Mouse (Mus musculus): ENCODE measurements around the gene Cldn3.

Cldn3 gene

DNA sequence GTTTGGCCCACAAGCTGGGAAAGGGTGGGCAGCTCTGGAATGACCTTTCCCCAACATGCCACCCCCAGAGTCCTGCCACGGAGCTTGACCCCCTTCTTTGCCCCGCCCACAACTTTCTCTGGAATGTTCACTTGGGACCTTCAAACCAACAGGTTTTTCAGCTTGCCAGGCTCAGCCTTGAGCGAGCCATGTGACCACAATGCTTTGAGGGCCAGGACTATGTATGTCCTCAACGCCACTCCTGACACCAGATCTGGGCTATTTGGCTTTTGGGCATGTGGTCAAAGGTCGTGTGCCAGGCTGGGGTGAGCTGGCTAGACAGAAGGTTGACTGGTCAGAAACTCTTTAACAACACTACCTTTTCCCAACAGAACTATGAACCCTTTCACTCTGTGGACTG lies 16.1 kb downstream of the Cldn3 start:
- in situ Hi-C loops (cut with MboI, MseI): no loop called here

- in situ Hi-C loops (cut with MboI, MseI): no loop called here
These were observed 22.0 kb downstream of the Cldn3 start for GRCm38 (mm10) chr5:135007802-135008571.

- in situ Hi-C loops (cut with MboI, MseI): no loop called here
These were observed 22.9 kb downstream of the Cldn3 start, which contains the start of gene Abhd11 for GRCm38 (mm10) chr5:135008671-135009589. TSS of gene Abhd11 (plus strand) at chr5:135009152.

- in situ Hi-C loops (cut with MboI, MseI): no loop called here
These were observed 23.7 kb downstream of the Cldn3 start for GRCm38 (mm10) chr5:135009590-135010319.

- in situ Hi-C loops (cut with MboI, MseI): no loop called here
These were observed 24.3 kb downstream of the Cldn3 start for GRCm38 (mm10) chr5:135010320-135010709.

DNA sequence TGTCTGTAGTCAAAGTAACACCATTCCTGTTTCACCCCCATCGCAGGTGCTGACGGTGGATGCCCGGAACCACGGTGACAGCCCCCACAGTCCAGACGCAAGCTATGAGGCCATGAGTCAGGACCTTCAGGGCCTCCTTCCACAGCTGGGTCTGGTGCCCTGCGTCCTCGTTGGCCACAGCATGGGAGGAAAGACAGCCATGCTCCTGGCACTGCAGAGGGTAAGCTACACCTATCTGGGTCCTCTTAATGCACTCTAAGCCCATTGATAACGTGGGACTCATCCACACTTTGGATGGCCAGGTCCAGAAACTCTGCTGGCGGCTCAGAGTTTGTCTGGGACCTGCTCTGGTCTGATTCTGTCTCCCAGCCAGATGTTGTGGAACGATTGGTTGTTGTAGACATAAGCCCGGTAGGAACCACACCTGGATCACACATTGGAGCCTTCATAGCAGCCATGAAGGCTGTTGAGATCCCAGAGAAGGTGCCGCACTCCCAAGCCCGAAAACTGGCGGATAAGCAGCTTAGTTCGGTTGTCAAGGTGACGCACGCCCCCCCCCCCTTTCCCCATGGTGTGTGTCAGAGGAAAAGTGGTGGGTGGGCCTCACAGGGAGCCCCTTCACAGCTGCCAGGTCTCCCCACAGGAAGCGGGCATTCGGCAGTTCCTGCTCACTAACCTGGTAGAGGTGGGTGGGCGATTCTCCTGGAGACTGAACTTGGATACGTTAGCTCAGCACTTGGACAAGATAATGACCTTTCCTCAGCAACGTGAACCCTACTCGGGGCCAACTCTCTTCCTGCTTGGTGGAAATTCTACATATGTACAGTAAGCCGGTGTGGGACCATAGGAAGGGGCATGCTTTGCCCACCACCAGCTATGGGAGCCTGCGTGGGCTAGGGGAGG lies 25.1 kb downstream of the Cldn3 start:
- in situ Hi-C loops (cut with MboI, MseI): no loop called here

DNA sequence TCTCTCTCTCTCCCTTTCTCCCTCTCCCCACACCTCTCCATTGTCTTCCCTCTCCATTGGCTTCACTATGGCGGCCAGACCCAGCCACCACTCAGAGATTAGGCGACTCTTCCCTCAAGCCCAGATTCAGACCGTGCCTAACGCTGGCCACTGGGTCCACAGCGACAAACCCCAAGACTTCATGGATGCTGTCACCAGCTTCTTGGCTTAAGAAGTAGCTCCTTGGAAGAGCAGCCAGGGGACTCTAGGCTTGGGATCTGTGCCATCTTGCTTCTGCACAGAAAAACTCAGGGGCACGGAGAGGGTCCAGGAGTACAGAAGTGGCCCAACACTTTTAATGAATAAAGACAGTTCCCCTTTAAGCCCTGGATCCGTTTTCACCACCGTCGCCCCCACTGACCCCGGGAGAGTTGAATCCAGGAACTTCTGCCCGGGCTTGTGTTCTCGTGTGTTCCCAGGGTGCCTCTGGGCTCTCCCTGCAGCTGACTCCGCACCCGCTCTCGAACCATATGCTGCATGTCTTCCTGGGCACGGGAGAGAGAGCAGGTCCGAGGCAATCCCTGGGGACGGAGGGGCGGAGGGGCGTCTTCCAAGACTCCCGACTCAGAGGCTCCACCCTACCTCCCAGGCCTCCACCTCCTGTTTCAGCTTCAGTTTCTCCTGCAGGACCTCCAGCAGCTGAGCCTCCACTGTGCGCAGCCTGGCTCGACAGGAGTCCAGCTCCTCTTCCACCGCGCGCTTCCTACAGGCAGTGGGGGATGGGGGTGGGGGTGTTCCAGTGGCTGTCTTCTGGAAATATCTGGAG lies 26.0 kb downstream of the Cldn3 start:
- in situ Hi-C loops (cut with MboI, MseI): no loop called here

DNA sequence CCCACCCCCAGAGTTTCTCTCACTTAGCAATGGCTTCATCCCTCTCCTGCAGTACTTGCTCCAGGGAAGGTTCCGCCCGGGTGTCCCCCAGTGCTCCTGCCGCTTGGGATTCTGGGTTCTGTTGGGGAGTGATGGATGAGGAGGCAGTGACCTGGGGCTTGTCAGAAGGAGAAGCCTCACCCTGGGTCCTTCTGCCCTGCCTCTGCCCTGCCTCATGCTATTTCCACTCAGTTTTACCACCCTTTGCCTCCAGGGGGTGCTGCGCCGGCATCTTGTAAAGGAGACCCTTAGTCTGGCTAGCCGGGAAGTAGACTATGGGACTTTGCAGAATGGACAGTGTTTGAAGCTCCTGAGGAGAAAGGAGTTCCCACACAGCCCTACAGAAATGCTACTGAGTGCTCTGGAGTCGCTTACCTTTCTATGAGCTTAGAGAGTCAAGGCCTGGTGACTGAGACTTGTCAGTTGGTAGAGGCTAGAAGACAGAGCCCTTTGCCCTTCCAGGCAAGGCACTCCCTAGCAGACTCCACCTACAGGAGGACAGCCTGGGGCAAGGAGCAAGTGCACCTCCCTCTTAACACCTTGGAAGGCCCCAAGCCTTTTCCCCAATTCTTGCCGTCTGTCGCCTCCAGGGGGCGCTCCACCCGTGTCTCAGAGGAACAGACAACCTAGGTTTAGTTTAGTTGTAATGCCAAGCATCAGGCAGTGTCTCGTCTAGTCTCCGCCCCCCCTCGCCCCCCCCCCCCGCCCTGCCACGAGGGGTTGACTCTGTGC lies 26.8 kb downstream of the Cldn3 start:
- in situ Hi-C loops (cut with MboI, MseI): no loop called here

DNA sequence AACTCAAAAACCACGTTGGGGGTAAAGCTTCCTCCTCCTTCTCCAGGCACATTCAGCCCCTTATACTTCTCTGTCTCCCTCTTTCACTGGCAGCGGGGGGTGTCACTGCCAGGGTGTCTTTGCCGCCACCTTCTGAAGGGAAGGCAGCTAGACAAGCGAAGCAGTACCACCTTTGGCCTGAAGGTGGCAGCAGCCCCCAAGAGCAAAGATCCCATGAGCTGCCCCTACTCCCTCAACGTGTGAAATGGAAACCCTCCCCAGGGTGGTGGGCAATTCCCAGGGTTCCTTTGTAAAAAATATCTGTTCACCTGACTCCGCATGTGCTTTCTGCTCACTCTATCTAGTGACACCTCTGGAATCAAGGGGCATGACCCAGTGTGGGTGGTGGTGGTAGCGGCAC lies 29.5 kb downstream of the Cldn3 start:
- in situ Hi-C loops (cut with MboI, MseI): no loop called here

DNA sequence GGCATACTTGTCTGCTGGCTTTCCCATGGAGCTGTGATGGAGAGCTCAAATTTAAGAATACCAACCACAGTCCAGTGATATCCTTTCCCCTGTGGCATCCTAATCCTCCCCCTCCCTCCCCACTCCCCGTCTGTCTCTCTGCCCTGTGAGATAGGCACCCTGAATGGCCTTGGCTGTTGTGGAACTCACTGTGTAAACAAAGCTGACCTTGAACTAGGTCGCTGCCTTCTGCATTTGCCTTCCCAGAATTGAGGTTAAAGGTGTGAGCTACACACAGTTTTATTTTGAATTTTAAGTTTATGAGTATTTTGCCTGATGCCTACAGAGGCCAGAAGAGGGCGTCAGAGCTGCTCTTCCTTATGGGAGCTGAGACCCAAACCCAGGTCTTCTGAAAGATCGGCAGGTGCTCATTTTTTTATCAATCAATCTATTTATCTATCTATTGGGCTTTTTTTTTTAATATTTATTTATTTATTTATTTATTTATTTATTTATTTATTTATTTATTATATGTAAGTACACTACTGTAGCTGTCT lies 30.3 kb downstream of the Cldn3 start:
- in situ Hi-C loops (cut with MboI, MseI): no loop called here

GRCm38 (mm10) chr5:135021814-135022213 lies 35.8 kb downstream of the Cldn3 start:
- in situ Hi-C loops (cut with MboI, MseI): loop anchor here (5.0 kb wide), 1 partner anchor 85 kb away; no protein-coding TSS in a partner anchor

DNA sequence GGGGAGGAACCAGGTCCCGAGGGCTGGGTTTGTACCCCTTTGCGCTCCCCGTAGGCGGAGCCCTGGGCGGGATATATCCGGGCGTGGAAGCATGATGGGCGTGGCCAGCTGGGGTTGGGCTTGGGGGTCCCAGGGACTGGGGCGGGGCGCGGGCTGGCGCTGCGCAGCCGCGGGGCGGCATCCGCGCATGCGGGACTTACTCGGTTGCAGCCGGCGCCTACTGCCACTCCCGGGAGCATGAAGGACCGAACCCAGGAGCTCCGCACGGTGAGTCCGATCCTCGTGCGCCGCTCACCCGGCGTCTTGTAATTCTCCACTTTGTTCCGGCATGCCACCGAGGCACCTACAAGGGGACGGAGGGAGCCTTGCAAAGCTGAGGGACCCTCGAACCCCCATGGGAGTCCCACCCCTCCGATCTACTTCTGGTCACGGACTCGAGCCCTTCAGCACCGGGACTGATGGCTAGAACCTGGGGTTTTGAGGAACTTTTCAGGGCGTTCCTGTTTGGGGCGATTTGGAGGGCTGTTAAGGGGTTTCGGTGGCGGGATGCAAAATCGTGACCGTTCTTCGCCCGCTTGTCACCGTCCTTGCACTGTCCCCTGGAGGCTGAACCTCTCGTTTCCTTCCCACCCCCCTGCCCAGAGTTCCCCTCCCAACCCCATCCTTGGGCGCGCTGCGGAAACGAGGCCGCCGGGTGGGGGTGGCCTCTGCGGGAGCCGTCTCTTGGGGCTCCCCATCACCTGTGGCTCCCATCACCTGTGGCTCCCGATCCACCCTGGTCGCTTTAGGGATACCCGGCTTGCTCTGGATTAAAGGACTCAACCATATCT lies 37.5 kb downstream of the Cldn3 start, which contains the start of gene Stx1a:
Gene Stx1a (plus strand): TSS at position 139 of the 830 bp plus-strand sequence.
- in situ Hi-C loops (cut with MboI, MseI): loop anchor here (5.0 kb wide), 1 partner anchor 84 kb away; no protein-coding TSS in a partner anchor

DNA sequence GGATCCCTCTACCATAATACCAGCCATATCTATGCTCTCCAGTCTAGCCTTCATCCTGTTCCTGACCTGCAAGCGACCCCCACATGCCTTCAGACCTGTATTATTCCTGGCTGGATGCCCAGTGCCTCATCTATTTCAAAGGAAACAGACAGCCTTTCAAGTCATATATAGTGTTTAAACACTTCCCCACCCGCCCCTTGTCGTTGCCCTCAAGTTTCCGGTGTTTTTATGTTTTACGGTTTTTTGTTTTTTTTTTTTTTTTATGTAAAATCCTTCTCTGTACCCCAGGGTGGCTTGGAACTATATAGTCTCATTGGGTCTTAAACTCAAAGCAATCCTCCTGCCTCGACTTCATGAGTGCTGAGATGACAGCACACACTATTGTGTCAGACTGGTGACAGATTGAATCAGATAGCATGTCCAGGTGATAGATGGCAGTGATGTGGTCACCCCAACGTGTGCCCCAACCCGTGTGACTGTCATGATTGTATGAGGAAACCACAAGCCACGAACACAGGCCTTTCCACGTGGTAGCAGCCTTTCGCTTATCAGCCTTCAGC lies 38.7 kb downstream of the Cldn3 start:
- in situ Hi-C loops (cut with MboI, MseI): loop anchor here (5.0 kb wide), 1 partner anchor 83 kb away; no protein-coding TSS in a partner anchor

DNA sequence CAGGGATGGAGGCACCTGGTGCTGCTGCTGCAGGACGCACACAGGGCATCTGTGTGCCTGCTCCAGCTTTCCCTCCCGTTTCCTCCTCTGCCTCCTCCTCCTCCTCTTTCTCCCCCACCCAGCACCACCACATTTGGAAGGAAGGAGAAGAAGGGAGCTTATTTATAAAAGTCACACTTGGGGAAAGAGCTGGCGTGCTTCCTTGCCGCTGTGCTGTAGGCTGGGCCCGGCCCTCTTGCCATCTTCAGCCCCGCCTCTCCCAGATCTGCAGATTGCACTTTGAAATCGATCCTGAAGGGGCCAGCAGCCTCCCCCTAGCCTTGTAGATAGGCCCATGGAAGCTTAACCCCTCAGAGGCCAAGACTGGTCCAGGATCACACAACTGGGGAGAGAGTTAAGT lies 39.9 kb downstream of the Cldn3 start:
- in situ Hi-C loops (cut with MboI, MseI): no loop called here

DNA sequence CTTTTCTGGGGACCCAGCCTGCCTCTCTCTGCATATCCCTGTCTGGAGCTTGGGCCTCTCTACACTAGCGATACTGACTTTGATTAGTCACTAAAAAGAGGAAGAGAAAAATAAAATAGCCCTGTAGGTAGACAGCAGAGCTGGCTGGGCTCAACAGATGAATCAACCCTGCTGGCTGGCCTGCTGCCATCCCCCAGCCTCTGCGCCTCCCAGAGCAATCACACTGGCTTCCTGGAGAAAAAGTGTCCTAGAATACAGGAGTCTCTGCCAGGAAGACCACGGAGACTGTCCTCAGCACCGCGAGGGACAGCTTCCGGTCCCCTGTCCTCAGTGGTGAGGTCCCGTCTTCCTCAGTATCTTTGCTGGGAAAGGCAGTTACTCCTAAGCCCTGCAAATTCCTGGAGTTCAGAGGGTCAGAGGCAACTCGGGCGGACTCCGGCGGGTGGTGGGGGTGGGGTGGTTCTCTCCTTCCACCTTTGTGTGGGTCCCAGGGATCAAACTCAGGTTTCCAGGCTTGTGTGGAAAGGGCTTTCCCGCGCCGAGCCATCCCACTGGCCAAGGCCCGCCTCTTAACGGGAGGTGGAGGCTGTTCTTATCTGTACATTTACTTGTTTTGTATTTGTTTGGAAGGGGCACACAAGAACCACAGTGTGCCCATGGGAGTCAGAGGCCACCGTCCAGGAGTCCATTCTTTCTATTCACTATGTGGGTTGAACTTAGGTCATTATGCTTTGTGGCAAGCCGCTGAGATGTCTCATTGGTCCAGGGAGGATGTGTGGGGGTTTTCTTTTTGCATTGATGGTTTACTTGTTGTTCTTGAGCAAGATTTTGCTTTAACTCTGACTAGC lies 43.2 kb downstream of the Cldn3 start:
- in situ Hi-C loops (cut with MboI, MseI): no loop called here

DNA sequence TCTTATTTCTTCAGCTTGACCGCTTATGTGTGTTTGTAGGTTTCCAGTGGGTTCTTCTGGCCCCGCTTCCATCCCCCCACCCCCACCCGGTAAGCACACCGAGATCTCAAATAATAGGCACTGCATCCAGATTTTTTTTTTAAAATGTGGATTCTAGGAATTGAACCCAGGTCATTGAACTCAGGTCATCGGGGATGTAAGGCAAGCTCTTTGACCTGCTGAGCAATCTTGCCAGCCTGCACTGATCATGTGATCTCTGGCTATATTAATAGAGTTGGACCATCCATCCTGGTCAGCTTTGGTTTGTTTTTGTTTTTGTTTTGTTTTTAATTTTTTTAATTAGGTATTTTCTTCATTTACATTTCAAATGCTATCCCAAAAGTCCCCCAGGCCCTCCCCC lies 46.6 kb downstream of the Cldn3 start:
- in situ Hi-C loops (cut with MboI, MseI): loop anchor here (5.0 kb wide), 1 partner anchor 40 kb away; no protein-coding TSS in a partner anchor

Data from T-helper 2 cell (primary cell).